20 mouse cellular contexts compared by ENCODE assay signal in the genomic region with DNA sequence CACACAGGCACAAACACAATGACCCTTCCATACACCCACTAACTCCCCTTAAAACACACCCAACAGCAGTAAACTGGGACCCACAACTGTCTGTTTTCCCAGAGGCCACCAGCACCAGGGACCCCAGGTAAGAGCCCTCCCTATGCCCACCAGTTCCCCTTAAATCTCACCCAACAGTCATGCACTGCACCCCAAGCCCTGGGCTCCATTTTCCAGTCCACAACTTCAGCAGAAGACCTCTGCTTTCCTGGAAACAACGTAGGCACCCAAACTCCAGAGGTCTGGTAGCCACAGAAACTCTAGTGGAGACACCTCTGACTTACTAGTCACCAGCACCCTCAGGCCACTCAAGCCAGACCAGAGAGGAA. TPM values are rescaled to one million over a fixed set of nuclear protein-coding genes. Genes with fewer than 3 reads are reported as not detected.
"Had no signal": no experiment of that assay in that cellular context is flagged by ENCODE, and none has a peak within 500 bp of the region (broad histone marks: within the 10 kb centered on the region; RNA-seq: fewer than 3 reads in every experiment).

No protein-coding gene starts in this region.

- H3K4me1 ChIP-seq: liver, embryonic 15.5 days; midbrain, embryonic 10.5 days; midbrain, embryonic 12.5 days; neural tube, embryonic 13.5 days; neural tube, embryonic 15.5 days had no signal

- H3K27me3 ChIP-seq: midbrain, embryonic 12.5 days; neural tube, embryonic 13.5 days; neural tube, embryonic 15.5 days had no signal

- H3K9me3 ChIP-seq: liver, embryonic 15.5 days had no signal

- H3K36me3 ChIP-seq: liver, embryonic 15.5 days; midbrain, embryonic 10.5 days; midbrain, embryonic 12.5 days; neural tube, embryonic 13.5 days; neural tube, embryonic 15.5 days had no signal

- H3K27ac ChIP-seq: liver, embryonic 15.5 days; midbrain, embryonic 10.5 days; midbrain, embryonic 12.5 days; neural tube, embryonic 13.5 days; neural tube, embryonic 15.5 days had no signal

- DNase-seq: lung, adult 18-20 months; lung, embryonic 14.5 days; lung, postnatal 10 days; midbrain, embryonic 14.5 days; retina, postnatal 1 day; right cerebral cortex, adult 18-20 months; right cerebral cortex, postnatal 25 days; spleen, adult 18-20 months; thymus, adult 18-20 months; thymus, postnatal 14 days; thymus, postnatal 36 days had no signal

- H3K4me3 ChIP-seq: liver, embryonic 15.5 days; midbrain, embryonic 10.5 days; midbrain, embryonic 12.5 days; myocyte; neural tube, embryonic 13.5 days; neural tube, embryonic 15.5 days had no signal

RNA-seq across cellular contexts. Expression of gene Padi1, which starts 46.6 kb away (rescaled TPM):
- total RNA-seq: megakaryocyte, adult 5-6 weeks had no signal
- polyA plus RNA-seq: neural tube, embryonic 11.5 days; small intestine, adult 2 months had no signal
